Mouse (Mus musculus): ENCODE measurements at regions not wholly inside any gene's neighbourhood (a gene's known extent, or its start where the extent isn't known, plus 50 kb on each side); places are given as distances from the start of the nearest gene placed in this dataset.

DNA sequence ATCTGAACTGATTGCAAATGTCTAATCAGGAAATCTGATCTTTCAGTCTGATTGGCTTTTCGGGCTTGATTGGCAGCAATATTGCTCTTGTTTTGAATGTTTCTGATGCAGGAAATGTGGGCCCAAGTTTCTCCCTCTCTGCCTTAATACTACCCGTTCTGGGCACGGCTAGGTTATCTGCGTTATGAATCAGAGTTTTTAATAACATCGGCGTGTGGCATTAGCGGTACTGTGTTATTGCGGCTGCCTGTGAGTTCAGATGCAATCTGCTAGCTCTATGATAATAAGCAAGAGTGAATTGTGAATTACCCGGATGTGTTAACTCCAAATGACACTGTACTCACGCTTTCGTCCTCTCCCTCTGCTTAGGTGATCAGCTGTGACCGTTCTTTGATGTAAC, 316.2 kb upstream of the Kif2a start:
- no peak for ATAC-seq (ENCODE audit: insufficient number of reproducible peaks, low FRiP score, low TSS enrichment, low read depth)
- Histone ChIP-seq H3K4me2 (replicated peaks) (no peak overlapping the region), H3K4me3 (replicated peaks) (no peak overlapping the region), H3K4me1 (peaks cover 4% of the 10 kb centered on the region; the same call in 1 of the 2 replicates), H3K9ac (no peak overlapping the region), H3K27ac (replicated peaks) (no peak overlapping the region), H3K9me3 (replicated peaks) (no peaks in the 10 kb centered on the region), H3K36me3 (no peaks in the 10 kb centered on the region), H3K27me3 (no peaks in the 10 kb centered on the region)
- 76% methylated on average over 12 of the region's 12 CpGs for WGBS

DNA sequence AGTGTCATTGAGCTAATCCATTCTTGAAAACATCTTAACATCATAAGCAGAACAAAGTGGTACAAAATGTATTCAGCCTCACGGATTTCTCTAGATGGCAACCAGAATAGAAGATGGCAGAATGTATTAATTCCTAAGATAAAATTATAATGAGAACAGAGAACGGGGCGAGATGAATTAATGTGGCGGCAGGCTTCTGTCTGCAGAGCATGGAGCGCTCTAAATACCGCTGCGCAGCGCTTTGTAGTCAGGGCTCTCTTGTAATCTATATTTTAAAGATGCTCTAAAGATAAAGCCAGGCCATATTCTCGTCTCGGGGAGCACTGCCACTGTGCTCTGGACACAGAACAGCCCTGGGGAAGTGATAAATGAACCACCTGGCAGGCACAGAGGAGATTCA, 315.2 kb upstream of the Kif2a start:
- no peaks in the 10 kb centered on the region for H3K9me3 ChIP-seq (replicated peaks)
- H3K4me3 ChIP-seq (replicated peaks): no peak overlapping the region
- H3K4me2 ChIP-seq (replicated peaks): no peak overlapping the region
- WGBS: 81% methylated on average over 10 of the region's 10 CpGs
- H3K36me3 ChIP-seq: no peaks in the 10 kb centered on the region
- no peak overlapping the region for H3K9ac ChIP-seq
- ATAC-seq (ENCODE audit: insufficient number of reproducible peaks, low FRiP score, low TSS enrichment, low read depth): no peak
- H3K27ac ChIP-seq (replicated peaks): no peak overlapping the region
- H3K27me3 ChIP-seq: no peaks in the 10 kb centered on the region
- H3K4me1 ChIP-seq: peaks cover 4% of the 10 kb centered on the region; the same call in 1 of the 2 replicates

DNA sequence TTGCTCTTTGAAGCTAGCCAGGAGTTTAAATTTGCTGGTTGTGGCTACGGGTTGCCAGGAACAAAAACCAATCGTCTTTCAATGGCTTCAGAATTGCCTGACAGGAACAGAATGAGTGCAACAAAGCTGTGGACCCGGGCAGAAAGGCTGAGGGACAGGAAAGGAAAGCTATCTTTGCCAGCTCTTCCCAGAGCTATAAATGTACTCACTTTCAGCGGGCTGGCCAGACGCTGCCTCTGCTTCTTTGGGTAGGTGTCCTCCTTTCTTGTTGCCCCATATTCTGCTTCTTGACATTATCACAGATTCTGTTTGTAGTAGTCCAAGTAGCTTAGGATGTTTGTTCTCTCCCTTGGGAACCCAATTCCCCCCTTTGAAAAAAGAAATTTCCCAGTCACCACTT, 307.4 kb upstream of the Kif2a start:
- Histone ChIP-seq H3K27ac (replicated peaks) (no peak overlapping the region), H3K27me3 (no peaks in the 10 kb centered on the region), H3K9ac (no peak overlapping the region), H3K4me2 (replicated peaks) (no peak overlapping the region), H3K36me3 (no peaks in the 10 kb centered on the region), H3K9me3 (replicated peaks) (no peaks in the 10 kb centered on the region), H3K4me3 (replicated peaks) (no peak overlapping the region), H3K4me1 (no peaks in the 10 kb centered on the region)
- no peak for ATAC-seq (ENCODE audit: insufficient number of reproducible peaks, low FRiP score, low TSS enrichment, low read depth)
- WGBS: 75% methylated on average over 5 of the region's 5 CpGs

DNA sequence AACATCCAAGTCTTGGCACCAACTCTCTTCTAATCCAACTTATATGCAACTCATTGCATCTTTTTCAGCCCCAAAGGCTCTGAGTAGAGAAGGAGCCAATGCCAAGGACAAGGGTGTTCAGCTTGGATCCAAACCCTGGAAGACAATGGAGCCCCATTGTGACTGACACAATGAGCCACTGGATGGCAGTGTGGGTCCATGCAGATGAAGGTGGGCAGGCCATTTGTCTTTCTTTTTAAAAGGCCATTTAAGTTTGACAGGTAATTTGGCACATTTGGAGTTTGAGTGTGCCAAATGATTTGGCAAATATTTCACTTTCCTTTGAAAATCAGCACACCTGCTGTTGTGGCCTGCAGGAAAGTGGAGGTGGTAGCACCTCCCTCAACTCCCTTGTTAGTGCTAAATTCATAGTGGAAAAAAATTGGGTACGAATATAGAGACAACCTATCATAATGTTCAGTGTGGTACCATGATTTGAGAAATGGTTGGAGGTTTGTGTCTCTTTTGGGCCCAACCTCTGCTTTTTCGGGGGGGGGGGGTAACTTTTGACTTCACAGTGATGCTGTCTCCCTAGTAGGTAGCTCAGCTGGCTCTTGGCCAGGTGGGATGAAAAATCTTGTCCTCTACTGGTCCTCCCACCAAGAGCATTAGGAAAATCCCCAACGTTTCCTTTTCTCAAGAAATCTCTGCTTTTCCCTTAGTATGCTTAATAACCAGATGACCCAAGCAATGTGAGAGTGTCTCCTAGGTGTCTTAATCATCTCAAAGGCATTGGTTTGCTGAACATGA, 304.0 kb upstream of the Kif2a start:
- no peak overlapping the region for H3K27ac ChIP-seq (replicated peaks)
- H3K9ac ChIP-seq: no peak overlapping the region
- no peak for ATAC-seq (ENCODE audit: insufficient number of reproducible peaks, low FRiP score, low TSS enrichment, low read depth)
- H3K9me3 ChIP-seq (replicated peaks): no peaks in the 10 kb centered on the region
- WGBS: 59% methylated on average over 3 of the region's 3 CpGs
- no peak overlapping the region for H3K4me3 ChIP-seq (replicated peaks)
- H3K4me2 ChIP-seq (replicated peaks): no peak overlapping the region
- no peaks in the 10 kb centered on the region for H3K4me1 ChIP-seq
- H3K36me3 ChIP-seq: no peaks in the 10 kb centered on the region
- H3K27me3 ChIP-seq: no peaks in the 10 kb centered on the region

DNA sequence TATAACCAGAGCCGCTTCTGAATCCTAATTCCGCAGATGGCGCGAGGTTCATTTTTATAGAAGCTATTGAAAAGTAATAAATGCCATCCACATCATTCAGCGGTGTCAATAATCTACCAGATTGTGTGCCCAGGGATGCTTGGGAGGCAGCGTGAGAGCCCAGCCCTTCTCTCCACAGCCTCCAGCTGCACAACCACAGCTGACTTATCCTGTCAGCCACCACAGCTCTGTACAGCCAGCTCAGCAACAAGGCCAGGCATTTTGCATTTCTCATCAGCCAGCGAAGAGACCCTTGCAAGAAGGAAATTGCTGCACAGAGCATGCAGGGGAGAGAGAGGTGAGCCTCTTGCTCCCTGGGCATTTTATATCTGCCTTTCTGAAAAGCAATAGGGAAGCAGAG, 292.8 kb upstream of the Kif2a start:
- Histone ChIP-seq H3K27me3 (no peaks in the 10 kb centered on the region), H3K4me2 (replicated peaks) (no peak overlapping the region), H3K4me3 (replicated peaks) (no peak overlapping the region), H3K36me3 (no peaks in the 10 kb centered on the region), H3K9ac (no peak overlapping the region), H3K4me1 (no peaks in the 10 kb centered on the region), H3K27ac (replicated peaks) (no peak overlapping the region), H3K9me3 (replicated peaks) (no peaks in the 10 kb centered on the region)
- no peak for ATAC-seq (ENCODE audit: insufficient number of reproducible peaks, low FRiP score, low TSS enrichment, low read depth)
- 86% methylated on average over 7 of the region's 7 CpGs for WGBS

DNA sequence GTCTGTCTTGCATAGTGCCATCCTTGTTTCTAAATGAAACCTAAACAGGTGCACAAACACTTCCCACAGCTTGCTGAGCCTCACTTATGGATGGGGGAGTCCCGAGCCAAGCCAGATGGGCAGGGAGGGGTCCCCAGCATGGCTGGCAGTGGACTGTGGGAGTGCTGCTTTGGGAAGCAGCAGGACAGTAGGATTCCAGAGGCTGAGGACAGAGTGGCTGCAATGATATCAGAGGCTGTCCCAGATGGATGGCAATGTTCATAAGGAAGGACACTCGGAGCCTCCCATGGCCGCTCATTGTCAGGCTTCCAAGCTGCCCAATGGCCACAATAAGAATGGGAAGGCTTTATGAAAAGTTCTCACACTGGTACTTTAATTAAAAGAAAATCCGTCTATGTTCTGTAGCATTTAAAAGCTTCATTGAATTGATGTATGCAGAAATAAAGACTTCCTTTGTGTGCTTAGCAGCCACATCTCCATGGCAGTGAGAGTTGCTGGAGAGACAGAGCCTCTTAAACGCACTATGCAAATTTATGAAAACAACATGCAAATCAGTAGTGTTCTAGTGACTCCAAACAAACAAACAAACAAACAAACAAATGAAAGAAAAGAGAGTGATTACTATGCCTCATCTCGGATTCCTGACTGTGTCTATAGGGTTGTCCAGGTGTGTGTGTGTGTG, 287.2 kb upstream of the Kif2a start:
- H3K4me1 ChIP-seq: no peaks in the 10 kb centered on the region
- WGBS: 81% methylated on average over 6 of the region's 6 CpGs
- no peak overlapping the region for H3K4me2 ChIP-seq (replicated peaks)
- H3K4me3 ChIP-seq (replicated peaks): no peak overlapping the region
- H3K9ac ChIP-seq: no peak overlapping the region
- 0 out of 2 replicates have a peak, but pooled peaks cover 2% of the 10 kb centered on the region for H3K27me3 ChIP-seq
- H3K27ac ChIP-seq (replicated peaks): no peak overlapping the region
- ATAC-seq (ENCODE audit: insufficient number of reproducible peaks, low FRiP score, low TSS enrichment, low read depth): no peak
- H3K36me3 ChIP-seq: no peaks in the 10 kb centered on the region
- no peaks in the 10 kb centered on the region for H3K9me3 ChIP-seq (replicated peaks)

DNA sequence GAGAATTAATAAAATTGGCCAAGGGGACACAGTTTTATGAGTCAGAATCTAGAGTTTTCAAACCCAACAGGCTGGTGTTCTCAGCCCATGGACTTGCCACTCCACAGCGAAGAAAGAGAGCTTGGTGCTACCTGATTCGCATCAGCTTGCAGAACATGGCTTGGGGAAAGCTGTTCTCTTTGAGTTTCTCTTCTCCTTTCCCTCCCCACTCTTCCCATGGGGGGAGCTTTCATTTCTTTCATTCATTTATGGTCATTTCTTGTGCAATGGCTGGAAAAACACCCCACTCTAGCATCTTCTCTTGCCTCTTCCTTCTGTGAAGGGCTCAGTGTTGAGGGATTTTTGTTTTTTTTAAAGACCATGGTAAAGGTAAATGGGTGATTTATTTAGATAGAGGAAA, 286.5 kb upstream of the Kif2a start:
- H3K4me1 ChIP-seq: no peaks in the 10 kb centered on the region
- H3K9ac ChIP-seq: no peak overlapping the region
- WGBS: 84% methylated on average over 2 of the region's 2 CpGs
- no peak for ATAC-seq (ENCODE audit: insufficient number of reproducible peaks, low FRiP score, low TSS enrichment, low read depth)
- no peak overlapping the region for H3K4me2 ChIP-seq (replicated peaks)
- H3K36me3 ChIP-seq: no peaks in the 10 kb centered on the region
- no peak overlapping the region for H3K4me3 ChIP-seq (replicated peaks)
- H3K27me3 ChIP-seq: 0 out of 2 replicates have a peak, but pooled peaks cover 2% of the 10 kb centered on the region
- H3K9me3 ChIP-seq (replicated peaks): no peaks in the 10 kb centered on the region
- H3K27ac ChIP-seq (replicated peaks): no peak overlapping the region

DNA sequence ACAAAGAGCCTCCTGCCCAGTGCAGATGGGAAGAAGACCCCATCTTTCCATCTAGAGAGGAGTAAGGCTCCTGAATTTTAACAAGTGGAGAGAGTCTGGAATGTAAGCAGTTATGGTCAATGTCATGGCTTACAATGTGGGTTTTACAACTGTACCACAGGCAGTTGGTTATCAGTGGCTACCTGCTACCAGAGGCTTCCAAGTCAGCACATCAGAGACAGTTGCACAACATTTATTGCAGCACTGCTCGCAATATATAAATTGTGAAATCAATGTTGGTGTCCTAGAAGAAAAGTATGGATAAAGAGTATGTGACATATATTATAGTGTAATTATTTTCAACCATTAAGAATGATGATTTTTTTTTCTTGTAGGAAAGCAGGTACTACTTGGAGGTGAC, 285.0 kb upstream of the Kif2a start:
- Histone ChIP-seq H3K9ac (no peak overlapping the region), H3K4me3 (replicated peaks) (no peak overlapping the region), H3K36me3 (no peaks in the 10 kb centered on the region), H3K27ac (replicated peaks) (no peak overlapping the region), H3K4me1 (no peaks in the 10 kb centered on the region), H3K27me3 (0 out of 2 replicates have a peak, but pooled peaks cover 2% of the 10 kb centered on the region), H3K4me2 (replicated peaks) (no peak overlapping the region), H3K9me3 (replicated peaks) (no peaks in the 10 kb centered on the region)
- ATAC-seq (ENCODE audit: insufficient number of reproducible peaks, low FRiP score, low TSS enrichment, low read depth): no peak
- WGBS: 83% methylated on average over 1 of the region's 1 CpGs

DNA sequence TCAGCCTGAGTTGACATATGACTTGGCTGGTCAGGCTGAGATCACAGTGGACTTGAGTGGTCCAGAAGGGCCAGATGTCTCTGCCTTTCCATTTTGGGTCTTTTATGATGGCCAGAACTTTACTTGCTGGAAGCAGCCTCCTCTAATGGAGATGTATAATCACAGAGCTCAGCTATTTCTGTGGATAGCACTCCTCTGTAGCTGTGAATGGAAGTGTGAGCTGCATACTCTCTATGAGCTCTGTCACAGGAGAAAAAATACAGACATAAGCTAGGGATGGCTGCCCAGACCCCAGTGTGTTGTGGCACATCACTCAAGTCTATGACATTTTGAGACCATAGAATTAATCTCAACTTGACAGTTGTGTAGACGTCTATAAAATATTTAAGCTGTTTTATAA, 284.3 kb upstream of the Kif2a start:
- Histone ChIP-seq H3K4me2 (replicated peaks) (no peak overlapping the region), H3K4me1 (no peaks in the 10 kb centered on the region), H3K36me3 (no peaks in the 10 kb centered on the region), H3K9me3 (replicated peaks) (no peaks in the 10 kb centered on the region), H3K27ac (replicated peaks) (no peak overlapping the region), H3K27me3 (0 out of 2 replicates have a peak, but pooled peaks cover 2% of the 10 kb centered on the region), H3K9ac (no peak overlapping the region), H3K4me3 (replicated peaks) (no peak overlapping the region)
- no peak for ATAC-seq (ENCODE audit: insufficient number of reproducible peaks, low FRiP score, low TSS enrichment, low read depth)
- 76% methylated on average over 1 of the region's 1 CpGs for WGBS

DNA sequence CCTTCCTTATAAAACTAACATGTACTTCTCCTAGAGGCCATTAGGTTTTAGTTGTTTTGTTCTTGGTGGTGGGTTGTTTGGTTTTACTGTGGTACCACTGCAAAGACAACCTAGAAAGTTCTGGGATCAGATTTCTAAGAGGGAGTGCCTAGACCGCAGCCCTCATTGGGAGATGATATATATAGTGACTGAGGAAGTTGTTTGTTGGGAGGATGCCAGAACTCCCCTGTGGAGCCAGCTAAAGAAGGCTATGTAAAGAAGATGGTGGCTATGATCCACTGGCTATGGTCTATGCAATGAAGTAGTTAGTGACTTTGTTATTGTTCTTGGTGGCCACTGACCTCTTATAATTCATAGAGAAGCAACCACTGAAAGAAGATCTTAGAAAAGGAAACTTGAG, 283.8 kb upstream of the Kif2a start:
- Histone ChIP-seq H3K9ac (no peak overlapping the region), H3K4me2 (replicated peaks) (no peak overlapping the region), H3K9me3 (replicated peaks) (no peaks in the 10 kb centered on the region), H3K27ac (replicated peaks) (no peak overlapping the region), H3K36me3 (no peaks in the 10 kb centered on the region), H3K4me1 (no peaks in the 10 kb centered on the region), H3K4me3 (replicated peaks) (no peak overlapping the region), H3K27me3 (0 out of 2 replicates have a peak, but pooled peaks cover 2% of the 10 kb centered on the region)
- 52% methylated on average over 1 of the region's 1 CpGs for WGBS
- ATAC-seq (ENCODE audit: insufficient number of reproducible peaks, low FRiP score, low TSS enrichment, low read depth): no peak

DNA sequence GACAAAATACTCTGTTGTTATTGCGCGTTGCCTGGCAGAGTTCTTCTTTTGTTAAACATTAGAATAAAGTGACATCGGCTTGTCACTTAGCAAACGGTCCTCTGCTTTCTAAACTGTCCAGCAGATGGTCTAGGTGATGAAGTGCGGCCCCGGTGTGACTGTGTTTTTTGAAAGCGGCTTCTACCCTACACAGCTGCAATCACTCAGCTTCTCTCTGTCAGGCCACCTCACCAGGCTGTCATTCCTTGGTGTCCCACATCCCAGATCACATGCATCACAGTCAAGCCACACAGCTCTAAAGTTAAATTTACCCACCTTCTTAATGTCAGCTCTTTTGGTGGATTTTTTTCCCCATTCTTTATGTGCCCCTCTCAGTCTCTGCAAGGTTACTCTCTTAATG, 282.0 kb upstream of the Kif2a start:
- Histone ChIP-seq H3K4me2 (replicated peaks) (no peak overlapping the region), H3K9ac (no peak overlapping the region), H3K4me3 (replicated peaks) (no peak overlapping the region), H3K27ac (replicated peaks) (no peak overlapping the region), H3K36me3 (no peaks in the 10 kb centered on the region), H3K27me3 (0 out of 2 replicates have a peak, but pooled peaks cover 1% of the 10 kb centered on the region), H3K9me3 (replicated peaks) (no peaks in the 10 kb centered on the region), H3K4me1 (no peaks in the 10 kb centered on the region)
- ATAC-seq (ENCODE audit: insufficient number of reproducible peaks, low FRiP score, low TSS enrichment, low read depth): no peak
- 70% methylated on average over 7 of the region's 7 CpGs for WGBS
